Mouse (Mus musculus): Measurements from ENCODE around the gene Fibp. TPM values are rescaled to one million over a fixed set of nuclear protein-coding genes. Genes with fewer than 3 reads are reported as not detected.

Gene Fibp
- 103 and 111 TPM in 2 replicates for polyA plus RNA-seq (2015; fragmentation: Nextera tagmentation; extraction: Ambion mirVana)

- H3K4me1 ChIP-seq (replicated peaks; ENCODE audit: control insufficient read depth, insufficient read depth) = 0 out of 2 replicates have a peak, but pooled peaks cover 2% of the 10 kb centered on the region
- ATAC-seq (ENCODE audit: low FRiP score, low TSS enrichment) (peak; percentile 79), DNase-seq (ENCODE audit: low spot score) (peak; percentile 92)
- under 1% methylated on average over 32 of the region's 32 CpGs for WGBS
- H3K9me3 ChIP-seq (ENCODE audit: control insufficient read depth, low read length) = no peaks in the 10 kb centered on the region
- peak within 1 kb of the TSS; percentile 73 for H3K27ac ChIP-seq (replicated peaks)
- H3K9ac ChIP-seq (ENCODE audit: low read length) = peak within 1 kb of the TSS; percentile 80
- H3K4me2 ChIP-seq (replicated peaks; ENCODE audit: low read depth) = peak within 1 kb of the TSS; percentile 92
- no peaks in the 10 kb centered on the region for H3K27me3 ChIP-seq (ENCODE audit: control insufficient read depth, insufficient read depth, low read length)
- peak within 1 kb of the TSS; percentile 71 for H3K4me3 ChIP-seq (ENCODE audit: low read depth, low read length)
- H3K36me3 ChIP-seq (ENCODE audit: control insufficient read depth, insufficient read depth, low read length) = peaks cover 8% of the 10 kb centered on the region
- no peak for TF ChIP-seq EP300 (optimal IDR thresholded peaks at IDR 0.05)
- TF ChIP-seq CTCF (IDR thresholded peaks at IDR 0.05; ENCODE audit: low read depth) = no peak
Measured at GRCm38 (mm10) chr19:5460465-5460911, at the start of gene Fibp. TSS of gene Fibp (plus strand) at chr19:5460615.

- DNase-seq (ENCODE audit: low spot score) (no peak), ATAC-seq (ENCODE audit: low FRiP score, low TSS enrichment) (no peak)
- WGBS = 88% methylated on average over 5 of the region's 5 CpGs
Measured at GRCm38 (mm10) chr19:5410641-5411040, 49.8 kb upstream of the Fibp start.

GRCm38 (mm10) chr19:5411961-5412360 lies 48.5 kb upstream of the Fibp start:
- no peak for ATAC-seq (ENCODE audit: low FRiP score, low TSS enrichment)
- H3K4me2 ChIP-seq (replicated peaks; ENCODE audit: low read depth) = no peak overlapping the region
- no peaks in the 10 kb centered on the region for H3K4me1 ChIP-seq (replicated peaks; ENCODE audit: control insufficient read depth, insufficient read depth)
- no peak for TF ChIP-seq CTCF (IDR thresholded peaks at IDR 0.05; ENCODE audit: low read depth)
- DNase-seq (ENCODE audit: low spot score) = no peak
- H3K9me3 ChIP-seq (ENCODE audit: control insufficient read depth, low read length) = no peaks in the 10 kb centered on the region
- no peaks in the 10 kb centered on the region for H3K27me3 ChIP-seq (ENCODE audit: control insufficient read depth, insufficient read depth, low read length)
- H3K36me3 ChIP-seq (ENCODE audit: control insufficient read depth, insufficient read depth, low read length) = peaks cover 2% of the 10 kb centered on the region; the same call in 1 of the 2 replicates
- H3K9ac ChIP-seq (ENCODE audit: low read length) = no peak overlapping the region
- H3K4me3 ChIP-seq (ENCODE audit: low read depth, low read length) = no peak overlapping the region
- no peak overlapping the region for H3K27ac ChIP-seq (replicated peaks)
- 60% methylated on average over 5 of the region's 5 CpGs for WGBS

More at GRCm38 (mm10) chr19:5410641-5411040, 49.8 kb upstream of the Fibp start:
- H3K27me3 ChIP-seq (ENCODE audit: control insufficient read depth, insufficient read depth, low read length) = no peaks in the 10 kb centered on the region
- no peak for TF ChIP-seq EP300 (optimal IDR thresholded peaks at IDR 0.05)
- TF ChIP-seq CTCF (IDR thresholded peaks at IDR 0.05; ENCODE audit: low read depth) = no peak
- no peak overlapping the region for H3K4me2 ChIP-seq (replicated peaks; ENCODE audit: low read depth)
- H3K4me3 ChIP-seq (ENCODE audit: low read depth, low read length) = no peak overlapping the region
- peaks cover 2% of the 10 kb centered on the region; the same call in 1 of the 2 replicates for H3K36me3 ChIP-seq (ENCODE audit: control insufficient read depth, insufficient read depth, low read length)
- no peaks in the 10 kb centered on the region for H3K4me1 ChIP-seq (replicated peaks; ENCODE audit: control insufficient read depth, insufficient read depth)
- H3K9me3 ChIP-seq (ENCODE audit: control insufficient read depth, low read length) = no peaks in the 10 kb centered on the region
- H3K27ac ChIP-seq (replicated peaks) = no peak overlapping the region
- no peak overlapping the region for H3K9ac ChIP-seq (ENCODE audit: low read length)

GRCm38 (mm10) chr19:5413840-5414239 lies 46.6 kb upstream of the Fibp start:
- Histone ChIP-seq H3K4me1 (replicated peaks; ENCODE audit: control insufficient read depth, insufficient read depth) (no peaks in the 10 kb centered on the region), H3K36me3 (ENCODE audit: control insufficient read depth, insufficient read depth, low read length) (peaks cover 1% of the 10 kb centered on the region; the same call in 1 of the 2 replicates), H3K27ac (replicated peaks) (no peak overlapping the region), H3K27me3 (ENCODE audit: control insufficient read depth, insufficient read depth, low read length) (no peaks in the 10 kb centered on the region), H3K9ac (ENCODE audit: low read length) (no peak overlapping the region), H3K9me3 (ENCODE audit: control insufficient read depth, low read length) (no peaks in the 10 kb centered on the region), H3K4me3 (ENCODE audit: low read depth, low read length) (no peak overlapping the region), H3K4me2 (replicated peaks; ENCODE audit: low read depth) (no peak overlapping the region)
- DNase-seq (ENCODE audit: low spot score) (no peak), ATAC-seq (ENCODE audit: low FRiP score, low TSS enrichment) (no peak)
- 73% methylated on average over 4 of the region's 4 CpGs for WGBS
- TF ChIP-seq EP300 (optimal IDR thresholded peaks at IDR 0.05) (no peak), CTCF (IDR thresholded peaks at IDR 0.05; ENCODE audit: low read depth) (no peak)

GRCm38 (mm10) chr19:5414534-5414957 lies 45.9 kb upstream of the Fibp start:
- no peaks in the 10 kb centered on the region for H3K9me3 ChIP-seq (ENCODE audit: control insufficient read depth, low read length)
- no peak overlapping the region for H3K4me3 ChIP-seq (ENCODE audit: low read depth, low read length)
- H3K4me1 ChIP-seq (replicated peaks; ENCODE audit: control insufficient read depth, insufficient read depth) = no peaks in the 10 kb centered on the region
- 56% methylated on average over 2 of the region's 2 CpGs for WGBS
- no peak for DNase-seq (ENCODE audit: low spot score)
- H3K36me3 ChIP-seq (ENCODE audit: control insufficient read depth, insufficient read depth, low read length) = no peaks in the 10 kb centered on the region
- no peak overlapping the region for H3K27ac ChIP-seq (replicated peaks)
- no peaks in the 10 kb centered on the region for H3K27me3 ChIP-seq (ENCODE audit: control insufficient read depth, insufficient read depth, low read length)
- TF ChIP-seq EP300 (optimal IDR thresholded peaks at IDR 0.05) (no peak), CTCF (IDR thresholded peaks at IDR 0.05; ENCODE audit: low read depth) (no peak)
- no peak overlapping the region for H3K9ac ChIP-seq (ENCODE audit: low read length)
- H3K4me2 ChIP-seq (replicated peaks; ENCODE audit: low read depth) = no peak overlapping the region
- ATAC-seq (ENCODE audit: low FRiP score, low TSS enrichment) = no peak

GRCm38 (mm10) chr19:5418750-5419466 lies 41.5 kb upstream of the Fibp start:
- H3K27me3 ChIP-seq (ENCODE audit: control insufficient read depth, insufficient read depth, low read length) = no peaks in the 10 kb centered on the region
- no peaks in the 10 kb centered on the region for H3K9me3 ChIP-seq (ENCODE audit: control insufficient read depth, low read length)
- 93% methylated on average over 8 of the region's 8 CpGs for WGBS
- H3K4me2 ChIP-seq (replicated peaks; ENCODE audit: low read depth) = no peak overlapping the region
- no peak overlapping the region for H3K27ac ChIP-seq (replicated peaks)
- H3K4me1 ChIP-seq (replicated peaks; ENCODE audit: control insufficient read depth, insufficient read depth) = peaks cover 4% of the 10 kb centered on the region; the same call in 1 of the 2 replicates
- ATAC-seq (ENCODE audit: low FRiP score, low TSS enrichment) (no peak), DNase-seq (ENCODE audit: low spot score) (no peak)
- TF ChIP-seq CTCF (IDR thresholded peaks at IDR 0.05; ENCODE audit: low read depth) = no peak
- TF ChIP-seq EP300 (optimal IDR thresholded peaks at IDR 0.05) = no peak
- peaks cover 3% of the 10 kb centered on the region for H3K36me3 ChIP-seq (ENCODE audit: control insufficient read depth, insufficient read depth, low read length)
- H3K4me3 ChIP-seq (ENCODE audit: low read depth, low read length) = no peak overlapping the region
- no peak overlapping the region for H3K9ac ChIP-seq (ENCODE audit: low read length)

Data from stomach, postnatal 0 days (tissue).